Mouse (Mus musculus) erythroblast, embryonic 14.5 days (primary cell): ENCODE measurements around the gene Cd47.

Experiments used
- GATA1 ChIP-seq: IDR thresholded peaks from 2 replicates; pipeline ENCODE4 v1.6.1; 2012; ENCODE audit warnings: low read length, inconsistent platforms, mixed read lengths
- TAL1 ChIP-seq: IDR thresholded peaks from 3 replicates; pipeline ENCODE4 v1.6.1; 2012; ENCODE audit warnings: low read length, inconsistent platforms, mixed read lengths

GRCm38 (mm10) chr16:49776981-49777380 is 23.4 kb upstream of the Cd47 start:
- peak; percentile 55 for TF ChIP-seq TAL1
- TF ChIP-seq GATA1: no peak
